Mouse (Mus musculus) megakaryocyte, embryonic 14.5 days (primary cell): ENCODE data around the gene Olfr464. TPM values are rescaled to one million over a fixed set of nuclear protein-coding genes. Genes with fewer than 3 reads are reported as not detected.

ENCODE experiments used
- H3K27me3 ChIP-seq: replicated peaks from 2 replicates; pipeline ENCODE3; 2012; ENCODE audit warnings: inconsistent platforms
- H3K36me3 ChIP-seq: replicated peaks from 2 replicates; pipeline ENCODE3; 2012; ENCODE audit warnings: low read length, inconsistent platforms, mixed read lengths
- H3K4me1 ChIP-seq: 2 replicates; pipeline ENCODE4 v1.6.1; 2012; ENCODE audit warnings: inconsistent platforms
- H3K4me3 ChIP-seq: replicated peaks from 2 replicates; pipeline ENCODE3; 2012; ENCODE audit warnings: moderate library complexity, mild to moderate bottlenecking, inconsistent platforms
- H3K9me3 ChIP-seq: 2 replicates; pipeline ENCODE4 v1.6.1; 2012; ENCODE audit warnings: inconsistent platforms
- FLI1 ChIP-seq: IDR thresholded peaks from 2 replicates; pipeline ENCODE4 v1.6.1; 2012; ENCODE audit warnings: low read length, inconsistent platforms, mixed read lengths
- GATA1 ChIP-seq: IDR thresholded peaks from 3 replicates; pipeline ENCODE4 v1.6.1; 2012; ENCODE audit warnings: mixed read lengths, low read length, inconsistent platforms, borderline replicate concordance
- polyA plus RNA-seq: library from polyadenylated mRNA; stranded (reverse); fragments of >175 nt; gene quantifications from 2 replicates; pipeline ENCODE4 v1.2.3, GENCODE M21; 2012; ENCODE audit warnings: low replicate concordance; ENCODE audit not compliant: insufficient read depth

Olfr464 gene
- polyA plus RNA-seq, 1 experiment = not detected

GRCm38 (mm10) chr11:87930348-87930747 is 9.6 kb upstream of the Olfr464 start:
- H3K27me3 ChIP-seq = peaks cover 12% of the 10 kb centered on the region
- no peaks in the 10 kb centered on the region for H3K4me1 ChIP-seq
- TF ChIP-seq FLI1 = no peak
- TF ChIP-seq GATA1 = no peak
- H3K36me3 ChIP-seq = no peaks in the 10 kb centered on the region
- H3K4me3 ChIP-seq = no peak overlapping the region
- peaks cover 13% of the 10 kb centered on the region for H3K9me3 ChIP-seq

GRCm38 (mm10) chr11:87920301-87920700 is 466 bp downstream of the Olfr464 start:
- H3K36me3 ChIP-seq = no peaks in the 10 kb centered on the region

GRCm38 (mm10) chr11:87916005-87916404 is 4.8 kb downstream of the Olfr464 start:
- H3K4me3 ChIP-seq = no peak overlapping the region
- H3K36me3 ChIP-seq = no peaks in the 10 kb centered on the region
- H3K9me3 ChIP-seq = no peaks in the 10 kb centered on the region
- peaks cover 16% of the 10 kb centered on the region for H3K27me3 ChIP-seq
- TF ChIP-seq FLI1 (no peak), GATA1 (no peak)
- H3K4me1 ChIP-seq = no peaks in the 10 kb centered on the region

More at GRCm38 (mm10) chr11:87920301-87920700, 466 bp downstream of the Olfr464 start:
- Histone ChIP-seq H3K4me1 (no peaks in the 10 kb centered on the region), H3K4me3 (no peak overlapping the region), H3K9me3 (no peaks in the 10 kb centered on the region), H3K27me3 (peaks cover 8% of the 10 kb centered on the region)
- TF ChIP-seq FLI1 (no peak), GATA1 (no peak)

GRCm38 (mm10) chr11:87904331-87904730 is 16.4 kb downstream of the Olfr464 start:
- peaks cover 18% of the 10 kb centered on the region for H3K27me3 ChIP-seq
- TF ChIP-seq FLI1 (no peak), GATA1 (no peak)

GRCm38 (mm10) chr11:87897287-87897686 is 23.5 kb downstream of the Olfr464 start, which contains the start of gene Olfr463:
Olfr463 (minus strand) TSS chr11:87897387.
- TF ChIP-seq FLI1 (no peak), GATA1 (no peak)
- peaks cover 35% of the 10 kb centered on the region for H3K27me3 ChIP-seq
- no peaks in the 10 kb centered on the region for H3K4me1 ChIP-seq

More at GRCm38 (mm10) chr11:87904331-87904730, 16.4 kb downstream of the Olfr464 start:
- H3K9me3 ChIP-seq = no peaks in the 10 kb centered on the region; the same call in 1 of the 2 replicates
- H3K4me3 ChIP-seq = no peak overlapping the region
- H3K4me1 ChIP-seq = no peaks in the 10 kb centered on the region
- H3K36me3 ChIP-seq = no peaks in the 10 kb centered on the region

GRCm38 (mm10) chr11:87892168-87892567 is 28.6 kb downstream of the Olfr464 start, which contains the start of gene Olfr462:
Olfr462 (minus strand) TSS chr11:87892268.
- H3K4me1 ChIP-seq = no peaks in the 10 kb centered on the region
- TF ChIP-seq FLI1 = no peak
- no peak for TF ChIP-seq GATA1
- H3K27me3 ChIP-seq = peaks cover 32% of the 10 kb centered on the region
- no peaks in the 10 kb centered on the region for H3K36me3 ChIP-seq
- no peaks in the 10 kb centered on the region for H3K9me3 ChIP-seq
- no peak within 1 kb of the TSS for H3K4me3 ChIP-seq

More at GRCm38 (mm10) chr11:87897287-87897686, 23.5 kb downstream of the Olfr464 start, which contains the start of gene Olfr463:
- Histone ChIP-seq H3K36me3 (no peaks in the 10 kb centered on the region), H3K9me3 (no peaks in the 10 kb centered on the region), H3K4me3 (no peak within 1 kb of the TSS)

GRCm38 (mm10) chr11:87884856-87885255 is 35.9 kb downstream of the Olfr464 start:
- H3K9me3 ChIP-seq = no peaks in the 10 kb centered on the region

GRCm38 (mm10) chr11:87883493-87883892 is 37.3 kb downstream of the Olfr464 start:
- Histone ChIP-seq H3K4me1 (no peaks in the 10 kb centered on the region; the same call in 1 of the 2 replicates), H3K4me3 (no peak overlapping the region)

More at GRCm38 (mm10) chr11:87884856-87885255, 35.9 kb downstream of the Olfr464 start:
- no peaks in the 10 kb centered on the region; the same call in 1 of the 2 replicates for H3K4me1 ChIP-seq
- H3K4me3 ChIP-seq = no peak overlapping the region
- no peaks in the 10 kb centered on the region for H3K36me3 ChIP-seq
- TF ChIP-seq GATA1 (no peak), FLI1 (no peak)
- peaks cover 50% of the 10 kb centered on the region for H3K27me3 ChIP-seq

GRCm38 (mm10) chr11:87881714-87882113 is 39.1 kb downstream of the Olfr464 start:
- Histone ChIP-seq H3K36me3 (no peaks in the 10 kb centered on the region), H3K4me3 (no peak overlapping the region), H3K4me1 (no peaks in the 10 kb centered on the region; the same call in 1 of the 2 replicates), H3K27me3 (peaks cover 57% of the 10 kb centered on the region), H3K9me3 (no peaks in the 10 kb centered on the region)
- TF ChIP-seq FLI1 (no peak), GATA1 (no peak)

More at GRCm38 (mm10) chr11:87883493-87883892, 37.3 kb downstream of the Olfr464 start:
- no peak for TF ChIP-seq FLI1
- TF ChIP-seq GATA1 = no peak
- peaks cover 53% of the 10 kb centered on the region for H3K27me3 ChIP-seq
- H3K36me3 ChIP-seq = no peaks in the 10 kb centered on the region
- no peaks in the 10 kb centered on the region for H3K9me3 ChIP-seq

- H3K9me3 ChIP-seq = no peaks in the 10 kb centered on the region
- no peaks in the 10 kb centered on the region; the same call in 1 of the 2 replicates for H3K4me1 ChIP-seq
- peaks cover 65% of the 10 kb centered on the region for H3K27me3 ChIP-seq
- TF ChIP-seq GATA1 = no peak
- TF ChIP-seq FLI1 = no peak
- no peaks in the 10 kb centered on the region for H3K36me3 ChIP-seq
- no peak overlapping the region for H3K4me3 ChIP-seq
These were observed 40.9 kb downstream of the Olfr464 start for GRCm38 (mm10) chr11:87879826-87880225.

GRCm38 (mm10) chr11:87875436-87875835 is 45.3 kb downstream of the Olfr464 start, which contains the start of gene Epx:
Epx (minus strand) TSS chr11:87875536.
- Histone ChIP-seq H3K4me3 (peak within 1 kb of the TSS; percentile 17), H3K36me3 (no peaks in the 10 kb centered on the region), H3K27me3 (peaks cover 81% of the 10 kb centered on the region), H3K4me1 (peaks cover 6% of the 10 kb centered on the region), H3K9me3 (no peaks in the 10 kb centered on the region)
- TF ChIP-seq GATA1 = no peak
- TF ChIP-seq FLI1 = no peak
